Mouse (Mus musculus) kidney, postnatal 14 days (tissue): ENCODE data around the gene D8Ertd738e.

Experiments
- DNase-seq: peaks from one replicate; pipeline ENCODE4 v3.0.0; 2022; ENCODE audit warnings: mixed read lengths

D8Ertd738e gene

GRCm38 (mm10) chr8:84236410-84236997 lies 13.0 kb downstream of the D8Ertd738e start:
- peak; percentile 33 for DNase-seq

- peak; percentile 25 for DNase-seq
Observed at GRCm38 (mm10) chr8:84235746-84236409, 13.6 kb downstream of the D8Ertd738e start.

- no peak for DNase-seq
Observed at GRCm38 (mm10) chr8:84233055-84233454, 16.5 kb downstream of the D8Ertd738e start.

- no peak for DNase-seq
Observed at GRCm38 (mm10) chr8:84230735-84231134, 18.8 kb downstream of the D8Ertd738e start.

- no peak for DNase-seq
Observed at GRCm38 (mm10) chr8:84223322-84224029, 26.0 kb downstream of the D8Ertd738e start.

- DNase-seq = no peak
Observed at GRCm38 (mm10) chr8:84222566-84223165, 26.9 kb downstream of the D8Ertd738e start.

- DNase-seq = no peak
Observed at GRCm38 (mm10) chr8:84220105-84220504, 29.4 kb downstream of the D8Ertd738e start.

GRCm38 (mm10) chr8:84218143-84218542 lies 31.4 kb downstream of the D8Ertd738e start:
- DNase-seq = no peak

GRCm38 (mm10) chr8:84217206-84217605 lies 32.3 kb downstream of the D8Ertd738e start:
- DNase-seq = no peak

- DNase-seq = no peak
Observed at GRCm38 (mm10) chr8:84213277-84213676, 36.2 kb downstream of the D8Ertd738e start.

- no peak for DNase-seq
Observed at GRCm38 (mm10) chr8:84211881-84212563, 37.5 kb downstream of the D8Ertd738e start.

- no peak for DNase-seq
Observed at GRCm38 (mm10) chr8:84211202-84211601, 38.3 kb downstream of the D8Ertd738e start.

- DNase-seq = peak; percentile 84
Observed at GRCm38 (mm10) chr8:84210167-84210791, 39.2 kb downstream of the D8Ertd738e start.

- peak; percentile 71 for DNase-seq
Observed at GRCm38 (mm10) chr8:84208381-84209380, 40.8 kb downstream of the D8Ertd738e start.

- peak; percentile 81 for DNase-seq
Observed at GRCm38 (mm10) chr8:84207811-84208210, 41.7 kb downstream of the D8Ertd738e start.

- no peak for DNase-seq
Observed at GRCm38 (mm10) chr8:84206666-84207065, 42.9 kb downstream of the D8Ertd738e start.

- no peak for DNase-seq
Observed at GRCm38 (mm10) chr8:84205073-84205472, 44.4 kb downstream of the D8Ertd738e start.

- DNase-seq = peak; percentile 85
Observed at GRCm38 (mm10) chr8:84203975-84204772, 45.3 kb downstream of the D8Ertd738e start.

GRCm38 (mm10) chr8:84202938-84203917 lies 46.3 kb downstream of the D8Ertd738e start:
- DNase-seq = peak; percentile 93
